Mouse (Mus musculus) midbrain, embryonic 10.5 days (tissue): ENCODE measurements around the gene Wdr48. TPM values are rescaled to one million over a fixed set of nuclear protein-coding genes. Genes with fewer than 3 reads are reported as not detected.

ENCODE experiments used
- DNase-seq: peaks from one replicate; pipeline ENCODE4 v3.0.0-alpha.2; 2017; ENCODE audit warnings: low spot score
- H3K27ac ChIP-seq: fragments of 300-500 bp; sonication (generic); replicated peaks from 2 replicates; pipeline ENCODE4 v1.5.1; 2016; ENCODE audit warnings: mild to moderate bottlenecking
- H3K27me3 ChIP-seq: fragments of 300-500 bp; sonication (generic); 2 replicates; pipeline ENCODE4 v1.6.1; 2016; ENCODE audit warnings: low read depth, mild to moderate bottlenecking; ENCODE audit not compliant: poor library complexity, severe bottlenecking
- H3K36me3 ChIP-seq: fragments of 300-500 bp; sonication (generic); 2 replicates; pipeline ENCODE4 v1.6.1; 2016; ENCODE audit warnings: mild to moderate bottlenecking, moderate library complexity
- H3K4me1 ChIP-seq: fragments of 300-500 bp; sonication (generic); 2 replicates; pipeline ENCODE4 v1.6.1; 2016
- H3K4me3 ChIP-seq: fragments of 300-500 bp; sonication (generic); 2 replicates; pipeline ENCODE4 v1.5.1; 2016; ENCODE audit warnings: mild to moderate bottlenecking, moderate library complexity
- H3K9me3 ChIP-seq: fragments of 300-500 bp; sonication (generic); replicated peaks from 2 replicates; pipeline ENCODE4 v1.6.1; 2016; ENCODE audit warnings: mild to moderate bottlenecking
- WGBS: fragments of 180-500 bp; shearing (Covaris S2); methylation state at CpG from one replicate; pipeline ENCODE4 v1.1.7; 2016; 5-methylcytosine and 5-hydroxymethylcytosine counted together
- polyA plus RNA-seq: library from polyadenylated mRNA; unstranded; fragments of >200 nt; fragmentation: Nextera tagmentation; extraction: Ambion mirVana; gene quantifications from 2 replicates; pipeline ENCODE4 v1.2.1, GENCODE M21; 2016

Wdr48 gene
- polyA plus RNA-seq, 1 experiment from 2014 or later: 65.8 TPM

DNA sequence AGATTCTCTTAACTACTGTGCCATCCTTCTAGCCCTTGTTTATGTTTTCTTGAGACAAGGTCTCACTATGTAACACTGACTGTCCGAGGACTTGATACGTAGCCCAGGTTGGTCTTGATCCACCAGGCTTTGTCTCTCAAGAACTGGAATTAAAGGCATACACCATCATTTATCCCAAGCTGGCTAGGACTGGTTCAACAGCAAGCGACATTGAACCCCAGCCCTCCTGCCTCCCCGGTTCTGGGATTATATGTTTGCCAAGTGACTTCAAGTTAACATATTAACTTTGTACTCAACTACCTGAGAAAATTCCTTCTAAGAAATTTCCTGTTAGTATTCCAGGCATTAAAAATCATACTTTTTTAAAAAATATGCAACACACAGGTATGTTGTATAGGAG lies 80.6 kb downstream of the Wdr48 start:
- H3K4me1 ChIP-seq: peaks cover 45% of the 10 kb centered on the region
- WGBS: 90% methylated on average over 4 of the region's 4 CpGs
- no peaks in the 10 kb centered on the region for H3K9me3 ChIP-seq
- H3K36me3 ChIP-seq: peaks cover 33% of the 10 kb centered on the region
- 0 out of 2 replicates have a peak, but pooled peaks cover 4% of the 10 kb centered on the region for H3K27me3 ChIP-seq
- no peak overlapping the region for H3K27ac ChIP-seq
- no peak for DNase-seq
- no peak overlapping the region for H3K4me3 ChIP-seq

Other genes starting within 250 kb of the Wdr48 start
- 0.19 TPM in 1 of 2 replicates, not detected in the other for gene Scn10a, start 175.6 kb upstream of the Wdr48 start, polyA plus RNA-seq
- gene Scn11a, start 69.4 kb upstream of the Wdr48 start, polyA plus RNA-seq: 0.21 and 0.36 TPM in 2 replicates
- 27.3 and 29.4 TPM in 2 replicates for gene Gorasp1, start 42.7 kb downstream of the Wdr48 start, polyA plus RNA-seq
- gene Ttc21a, start 42.7 kb downstream of the Wdr48 start, polyA plus RNA-seq: 0.16 and 0.42 TPM in 2 replicates
- gene Csrnp1, start 89.8 kb downstream of the Wdr48 start, polyA plus RNA-seq: 1.9 and 2.7 TPM in 2 replicates
- gene Xirp1, start 128.7 kb downstream of the Wdr48 start, polyA plus RNA-seq: not detected in 2 replicates
- 5.9 and 6.7 TPM in 2 replicates for gene Cx3cr1, start 175.0 kb downstream of the Wdr48 start, polyA plus RNA-seq
- gene Ccr8, start 197.2 kb downstream of the Wdr48 start, polyA plus RNA-seq: not detected in 2 replicates
- gene Slc25a38, start 215.5 kb downstream of the Wdr48 start, polyA plus RNA-seq: 40.4 and 42.1 TPM in 2 replicates
- gene Rpsa, start 232.8 kb downstream of the Wdr48 start, polyA plus RNA-seq: 1,349 and 1,575 TPM in 2 replicates